Mouse (Mus musculus) lung, postnatal 25 days (tissue): ENCODE results near the gene Gm20388.

Experiments
- DNase-seq: peaks from one replicate; pipeline ENCODE4 v3.0.0; 2022; ENCODE audit warnings: low spot score

Gene Gm20388

DNA sequence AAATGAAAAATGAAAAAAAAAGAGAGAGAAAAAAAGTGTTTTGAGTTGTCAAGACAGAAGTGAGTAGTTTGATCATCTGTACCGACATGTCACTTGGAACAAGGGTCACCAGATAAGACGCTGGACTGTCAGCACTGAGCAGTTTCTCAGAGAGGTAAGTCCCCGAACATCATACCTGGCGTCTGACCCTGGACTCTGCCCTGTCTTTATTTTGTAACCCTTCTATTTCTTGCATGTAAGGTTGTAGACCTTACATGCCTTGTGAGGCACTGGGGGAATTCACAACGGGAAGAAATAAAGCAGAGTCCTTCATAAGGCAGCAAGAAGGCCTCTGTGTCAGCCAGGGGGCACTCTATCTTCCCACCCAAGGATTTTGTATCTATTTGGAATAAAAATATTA lies 2014.0 kb downstream of the Gm20388 start:
- no peak for DNase-seq

DNA sequence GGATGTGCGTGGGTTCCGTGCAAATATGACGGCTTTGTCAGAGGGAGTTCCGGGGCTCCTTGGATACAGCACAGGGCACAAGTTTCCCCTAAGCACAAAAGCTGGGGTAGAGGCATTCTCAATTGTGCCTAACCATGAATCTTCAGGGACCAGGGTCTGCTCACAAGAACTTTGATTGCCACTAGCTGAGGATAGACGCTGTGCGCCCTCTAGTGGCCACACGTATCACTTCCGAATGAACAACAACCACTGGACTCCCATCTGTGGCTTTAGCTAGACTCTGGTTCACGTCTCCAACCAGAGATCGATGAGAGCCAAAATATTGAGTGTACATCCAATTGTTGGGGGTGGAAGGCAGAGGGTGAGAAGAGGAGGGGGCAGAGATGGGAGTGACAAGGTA lies 2015.0 kb downstream of the Gm20388 start:
- peak; percentile 70 for DNase-seq

DNA sequence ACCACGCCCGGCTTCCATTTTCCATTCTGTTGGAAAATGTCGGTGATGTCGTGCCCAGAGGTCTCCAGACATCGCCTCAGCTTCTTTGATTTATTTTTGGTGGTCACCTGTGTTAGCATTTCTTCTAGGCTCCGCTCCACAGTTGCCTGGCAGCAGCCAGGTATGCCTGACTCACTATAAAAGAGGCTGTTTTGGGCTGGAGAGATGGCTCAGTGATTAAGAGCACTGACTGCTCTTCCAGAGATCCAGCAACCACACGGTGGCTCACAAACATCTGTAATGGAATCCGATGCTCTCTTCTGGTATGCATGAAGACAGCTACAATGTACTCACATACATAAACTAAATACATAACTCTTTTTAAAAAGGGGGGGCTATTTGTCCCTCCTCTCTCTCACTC lies 2015.6 kb downstream of the Gm20388 start:
- no peak for DNase-seq

DNA sequence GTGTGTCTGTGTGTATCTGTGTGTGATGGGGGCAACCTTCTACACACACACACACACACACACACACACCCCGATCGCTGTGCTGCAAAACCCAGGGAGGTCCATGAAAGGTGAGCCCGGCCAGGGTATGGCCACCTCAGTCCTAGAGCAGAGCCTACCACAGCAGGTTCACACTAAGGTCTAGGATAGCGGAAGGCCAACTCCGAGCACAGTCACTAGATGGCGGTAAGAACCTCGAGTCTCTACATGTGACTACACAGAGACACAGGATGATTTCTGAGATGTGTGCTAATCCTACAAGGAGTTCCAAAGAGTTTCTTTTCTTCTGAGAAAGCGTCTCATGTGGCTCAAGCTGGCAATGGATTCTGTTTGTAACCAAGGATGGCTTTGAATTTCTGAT lies 2016.7 kb downstream of the Gm20388 start:
- DNase-seq = peak; percentile 54

DNA sequence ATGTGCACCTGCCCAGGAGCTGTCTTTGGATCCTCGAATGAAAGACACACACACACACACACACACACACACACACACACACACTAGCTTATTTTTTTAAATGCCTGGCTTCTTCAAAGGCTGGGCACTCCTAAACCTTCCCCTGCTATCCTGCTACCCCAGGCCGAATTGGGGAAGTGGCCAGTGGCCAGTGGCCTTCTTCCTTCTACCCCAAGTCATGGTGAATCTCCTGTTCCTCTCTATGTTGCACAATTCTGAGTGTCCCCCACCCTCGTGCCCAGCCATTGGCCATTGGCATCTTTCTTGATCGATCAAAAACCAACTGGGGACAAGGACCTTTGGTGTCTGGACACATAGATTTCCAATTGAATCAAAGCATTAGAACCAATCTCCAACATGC lies 2019.4 kb downstream of the Gm20388 start:
- no peak for DNase-seq

DNA sequence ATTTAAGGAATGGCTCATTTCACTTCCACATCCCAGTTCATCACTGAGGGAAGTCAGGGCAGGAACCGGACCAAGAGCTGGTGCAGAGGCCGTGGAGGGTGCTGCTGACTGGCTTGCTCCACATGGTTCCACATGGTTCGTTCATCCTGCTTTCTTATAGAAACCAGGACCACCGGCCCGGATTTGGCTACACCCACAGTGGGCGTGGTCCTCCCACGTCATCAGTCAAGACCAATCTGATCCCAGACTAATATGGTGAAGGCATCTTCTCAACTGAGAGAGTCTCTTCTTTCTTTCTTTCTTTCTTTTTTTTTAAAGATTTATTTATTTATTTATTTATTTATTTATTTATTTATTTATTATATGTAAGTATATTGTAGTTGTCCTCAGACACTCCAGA lies 2020.9 kb downstream of the Gm20388 start:
- DNase-seq = no peak

DNA sequence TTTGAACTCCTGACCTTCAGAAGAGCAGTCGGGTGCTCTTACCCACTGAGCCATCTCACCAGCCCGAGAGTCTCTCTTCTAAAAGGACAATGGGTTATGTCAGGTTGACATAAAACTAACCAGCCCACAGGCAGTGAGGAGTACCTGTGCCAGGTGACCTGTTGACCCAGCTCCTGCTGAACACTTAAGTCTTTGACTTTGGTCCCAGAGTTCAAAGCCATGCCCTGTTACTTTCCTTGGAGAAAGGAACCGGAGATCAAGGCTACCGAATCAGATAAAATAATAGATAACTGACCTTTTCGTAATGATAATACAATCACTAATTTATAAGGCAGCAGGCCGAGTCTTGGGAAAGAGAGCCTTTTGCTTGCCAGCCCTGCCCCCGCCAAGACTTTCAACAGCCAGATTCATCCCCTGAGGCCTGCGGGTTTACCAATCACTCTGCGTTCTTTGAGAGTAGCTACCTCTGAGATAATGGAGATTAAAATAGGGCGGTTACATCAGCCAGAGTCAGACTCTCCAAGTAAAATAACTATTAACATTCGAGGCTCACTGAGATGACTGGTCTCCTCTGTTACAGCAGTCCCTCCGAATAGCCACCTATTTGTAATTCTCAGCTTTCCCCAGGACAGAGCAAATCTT lies 2021.5 kb downstream of the Gm20388 start:
- peak; percentile 35 for DNase-seq

DNA sequence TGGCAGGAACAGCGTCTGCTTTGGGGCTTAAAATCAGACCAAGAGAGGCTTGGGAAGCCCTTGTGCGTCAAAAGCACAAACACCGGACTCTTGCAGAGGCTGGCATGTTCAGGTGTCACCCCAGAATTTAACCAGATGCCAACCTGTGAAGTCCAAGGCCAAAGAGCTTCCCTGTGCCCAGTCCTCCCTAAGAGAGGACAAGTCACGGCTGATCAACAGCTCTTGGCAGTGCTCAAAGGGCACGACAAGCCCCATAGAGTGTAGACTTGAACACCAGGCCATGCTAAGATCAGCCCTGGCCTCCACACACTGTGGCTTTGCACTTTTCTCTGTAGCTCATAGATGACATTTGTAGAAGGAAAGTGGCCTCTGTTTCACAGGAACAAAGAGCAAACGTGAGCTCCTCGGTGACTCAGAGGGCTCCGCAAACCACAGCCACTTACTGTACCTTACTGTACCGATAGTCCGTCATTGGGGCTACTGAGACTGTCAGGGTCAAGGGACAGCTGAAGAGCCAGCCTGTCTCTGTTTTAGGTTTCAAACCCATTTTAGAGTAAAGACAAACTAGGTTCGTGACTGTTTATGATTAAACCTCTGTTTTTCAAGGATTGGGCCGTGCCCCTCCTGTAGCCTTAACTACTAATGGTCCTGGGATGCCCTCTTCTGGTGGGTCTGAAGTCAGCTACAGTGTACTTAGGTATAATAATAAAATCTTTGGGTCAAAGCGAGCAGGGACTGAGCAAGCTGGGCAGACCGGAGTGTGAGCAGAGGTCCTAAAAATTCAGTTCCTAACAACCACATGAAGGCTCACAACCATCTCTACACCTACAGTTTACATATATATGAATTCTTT lies 2022.3 kb downstream of the Gm20388 start:
- DNase-seq = no peak

DNA sequence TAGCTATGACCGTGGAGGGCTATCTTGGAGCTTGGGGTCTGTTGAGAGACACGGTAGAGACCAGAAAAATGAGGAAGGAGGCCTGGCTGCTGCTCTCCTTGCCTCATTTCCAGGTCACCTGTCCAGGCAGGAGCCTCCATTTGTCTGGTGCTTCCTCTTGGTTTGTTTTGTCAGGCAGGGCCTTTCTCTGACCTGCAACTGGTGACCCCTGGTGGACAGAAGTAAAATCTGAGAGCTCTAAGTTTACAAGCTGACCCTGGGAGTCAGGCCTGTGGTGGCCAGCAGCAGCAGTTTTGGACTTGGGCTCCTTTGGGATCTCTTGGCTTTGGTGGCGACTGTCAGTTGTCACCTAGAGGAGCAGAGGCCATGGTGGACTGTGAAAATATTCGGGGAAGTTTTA lies 2023.9 kb downstream of the Gm20388 start:
- DNase-seq = peak; percentile 61

DNA sequence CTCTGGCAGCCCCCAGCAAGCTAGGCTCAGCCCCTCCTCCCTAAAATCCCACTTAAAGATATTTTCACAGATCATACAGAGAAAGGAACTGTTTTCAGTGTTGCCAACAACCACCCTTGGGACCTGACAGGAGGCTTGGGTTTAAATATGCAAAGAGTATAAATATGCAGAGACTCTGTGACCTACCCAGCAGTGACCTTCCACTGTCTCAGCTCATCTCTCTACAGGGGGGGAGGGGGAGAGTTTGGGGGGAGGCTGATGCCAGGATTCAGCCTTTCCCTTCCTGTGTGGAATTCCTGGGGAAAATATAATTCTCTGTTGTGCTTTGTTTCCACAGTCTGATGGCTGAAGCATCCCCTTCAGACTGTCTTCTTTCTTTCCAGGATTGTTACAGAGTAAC lies 2024.3 kb downstream of the Gm20388 start:
- DNase-seq = no peak

DNA sequence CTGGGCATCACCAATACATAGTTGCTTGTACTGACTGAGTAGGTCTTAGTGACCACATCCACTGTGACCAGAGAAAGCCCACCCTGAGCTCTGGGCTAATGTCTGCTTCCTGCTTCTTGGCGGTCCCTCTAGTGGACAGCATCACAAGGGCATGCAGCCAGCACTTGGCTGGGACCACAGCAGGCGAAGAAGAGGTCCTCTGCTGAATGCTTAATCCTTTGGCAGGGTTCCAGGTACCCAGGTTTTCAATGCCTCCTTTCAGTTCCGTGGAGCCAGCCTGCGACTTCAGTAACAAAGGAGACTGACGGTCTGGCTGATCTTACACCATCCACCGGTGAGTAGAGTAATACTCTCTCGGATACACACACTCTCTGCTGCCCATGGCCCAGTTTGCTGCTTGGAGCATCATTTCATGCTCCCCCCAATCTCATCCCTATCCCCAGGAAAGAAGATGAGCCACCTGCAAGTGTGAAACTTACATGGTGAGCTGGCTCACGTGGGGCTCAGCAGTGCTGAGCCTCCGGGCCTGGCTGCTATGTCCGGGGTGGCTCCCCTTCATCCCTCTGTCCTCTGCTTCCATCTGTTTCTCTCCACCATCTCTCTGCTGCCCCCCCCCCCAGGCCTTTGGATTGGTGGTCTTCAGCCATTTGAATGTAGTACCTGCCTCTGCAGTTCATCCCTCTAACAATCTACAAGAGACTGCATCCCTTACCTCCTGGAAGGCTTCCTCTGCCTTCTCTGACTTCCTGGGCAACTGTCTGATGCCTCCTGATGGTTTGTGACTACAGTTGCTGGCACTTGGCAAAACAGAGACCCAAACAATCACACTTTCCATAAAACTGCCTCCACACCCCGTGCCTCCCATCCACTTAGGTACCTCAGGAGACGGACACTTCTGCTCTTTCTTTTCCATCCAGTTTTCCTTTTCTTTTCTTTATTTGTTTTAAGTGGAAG lies 2025.0 kb downstream of the Gm20388 start:
- no peak for DNase-seq

DNA sequence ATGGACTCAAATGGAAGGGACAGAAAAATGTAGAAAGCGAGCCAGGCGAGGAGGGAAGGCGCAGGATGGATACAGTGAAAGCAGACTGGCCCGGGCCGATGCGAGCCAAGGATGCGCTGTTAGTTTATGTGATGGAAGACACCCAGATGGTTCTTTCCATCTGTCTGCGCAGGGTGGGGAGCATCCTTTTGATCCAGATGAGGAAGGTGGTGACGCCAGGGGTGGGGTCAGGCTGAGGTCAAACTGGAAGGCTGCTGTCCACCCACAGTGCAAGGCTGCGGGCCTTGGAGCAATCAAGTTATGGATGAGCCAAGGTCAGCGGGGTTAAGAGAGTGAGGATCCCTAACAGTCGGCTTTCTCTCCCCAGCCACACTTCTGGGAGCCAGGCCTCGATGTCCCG lies 2025.8 kb downstream of the Gm20388 start:
- peak; percentile 47 for DNase-seq

DNA sequence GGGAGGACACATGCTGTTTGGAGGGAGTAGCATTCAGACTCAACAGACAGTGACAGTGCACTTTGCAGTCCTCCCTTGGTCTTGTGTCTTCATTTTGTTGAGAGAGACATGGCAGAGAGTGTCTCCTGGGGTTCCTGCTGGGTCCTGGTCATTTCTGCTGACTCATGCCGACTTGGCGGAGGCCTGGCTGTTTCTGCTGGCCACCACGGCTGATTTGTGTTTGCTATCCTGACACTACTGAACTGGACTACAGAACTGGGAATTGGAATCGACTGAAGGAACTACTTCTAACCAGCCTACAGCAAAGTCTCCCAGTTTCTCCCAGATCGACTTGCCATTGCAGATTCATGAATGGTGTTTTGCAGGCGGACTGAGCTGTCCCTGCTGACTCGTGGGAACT lies 2028.1 kb downstream of the Gm20388 start:
- DNase-seq = no peak

DNA sequence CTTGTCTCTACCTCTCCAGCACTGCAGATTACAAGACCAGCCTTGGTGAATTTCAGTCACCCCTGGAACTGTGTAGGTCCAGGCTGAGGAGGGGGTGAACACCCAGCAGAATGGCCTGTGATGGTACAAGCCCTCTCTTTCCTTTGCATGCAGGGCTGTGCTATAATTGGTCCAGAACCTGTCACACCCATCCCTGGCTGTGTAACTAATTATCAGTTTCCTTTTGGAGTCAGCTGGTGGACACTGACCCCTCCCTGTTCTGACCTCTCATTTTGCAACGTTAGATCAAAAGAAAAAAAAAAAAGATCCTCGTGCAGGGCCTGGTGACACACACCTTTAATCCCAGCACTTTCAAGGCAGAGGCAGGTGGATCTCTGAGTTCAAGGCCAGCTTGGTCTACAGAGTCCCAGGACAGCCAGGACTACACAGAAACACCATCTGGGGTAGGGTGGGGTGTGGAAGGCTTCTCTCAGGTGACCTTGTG lies 2032.5 kb downstream of the Gm20388 start:
- no peak for DNase-seq

DNA sequence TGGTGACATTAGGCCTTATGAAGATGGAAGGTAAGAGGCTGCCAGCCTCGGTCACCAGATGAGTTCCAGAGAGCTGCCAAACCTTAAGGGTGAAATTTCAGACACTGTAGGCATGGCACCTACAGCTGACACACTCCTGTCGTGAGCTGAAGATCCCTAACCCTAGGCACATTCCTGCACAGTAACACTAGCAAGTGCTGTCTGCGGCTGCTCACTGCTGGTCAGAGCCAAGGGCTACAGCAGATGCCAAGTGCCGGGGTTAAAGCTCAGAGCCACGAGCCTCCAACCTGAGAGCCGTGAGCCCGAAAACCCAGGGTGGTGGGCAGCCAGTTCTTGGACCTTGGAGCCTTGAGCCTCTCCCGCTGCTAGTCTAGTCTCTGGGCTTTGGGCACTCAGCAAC lies 2033.1 kb downstream of the Gm20388 start:
- DNase-seq = no peak

DNA sequence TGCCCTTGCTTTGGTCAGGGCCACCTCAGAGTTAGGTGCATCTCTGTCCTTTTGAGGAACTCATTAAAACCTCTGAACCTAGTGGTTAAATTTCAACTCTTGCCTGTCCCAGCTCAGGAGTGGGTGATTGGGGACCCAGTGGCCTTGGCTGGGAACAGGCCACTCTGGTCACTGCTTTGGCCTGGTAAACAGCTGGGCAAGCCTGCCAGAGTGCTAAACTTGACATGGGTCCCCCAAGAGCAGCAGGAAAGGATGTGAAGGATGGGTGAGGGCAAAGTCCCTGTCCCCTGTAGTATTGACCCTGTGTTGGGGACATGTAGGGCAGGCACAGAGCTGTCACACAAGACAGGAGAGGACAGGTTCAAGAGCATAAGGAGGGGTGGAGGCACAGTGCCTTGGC lies 2034.2 kb downstream of the Gm20388 start, which contains the start of gene Car5a:
Gene Car5a, minus strand, starts transcription at position 74 of the 400 bp plus-strand sequence.
- DNase-seq = no peak

DNA sequence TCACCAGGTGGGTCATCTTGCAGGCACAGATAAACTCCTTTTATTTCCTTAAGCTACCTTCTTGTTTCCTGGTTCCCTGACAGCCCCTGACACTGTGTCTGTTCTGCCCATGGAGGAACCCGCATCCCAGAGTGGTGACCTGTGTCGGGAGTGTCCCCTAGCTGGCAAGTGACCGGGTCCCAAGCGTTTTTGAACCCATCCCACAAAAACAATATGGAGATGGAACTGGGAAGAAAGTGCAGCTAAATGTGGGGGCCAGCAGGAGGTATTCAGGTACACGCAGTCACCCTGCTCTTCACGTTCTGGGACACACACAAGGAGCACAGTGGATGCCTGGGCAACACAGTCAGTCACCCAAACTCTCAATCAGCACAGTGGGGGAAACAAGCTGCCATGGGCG lies 2035.7 kb downstream of the Gm20388 start:
- no peak for DNase-seq

DNA sequence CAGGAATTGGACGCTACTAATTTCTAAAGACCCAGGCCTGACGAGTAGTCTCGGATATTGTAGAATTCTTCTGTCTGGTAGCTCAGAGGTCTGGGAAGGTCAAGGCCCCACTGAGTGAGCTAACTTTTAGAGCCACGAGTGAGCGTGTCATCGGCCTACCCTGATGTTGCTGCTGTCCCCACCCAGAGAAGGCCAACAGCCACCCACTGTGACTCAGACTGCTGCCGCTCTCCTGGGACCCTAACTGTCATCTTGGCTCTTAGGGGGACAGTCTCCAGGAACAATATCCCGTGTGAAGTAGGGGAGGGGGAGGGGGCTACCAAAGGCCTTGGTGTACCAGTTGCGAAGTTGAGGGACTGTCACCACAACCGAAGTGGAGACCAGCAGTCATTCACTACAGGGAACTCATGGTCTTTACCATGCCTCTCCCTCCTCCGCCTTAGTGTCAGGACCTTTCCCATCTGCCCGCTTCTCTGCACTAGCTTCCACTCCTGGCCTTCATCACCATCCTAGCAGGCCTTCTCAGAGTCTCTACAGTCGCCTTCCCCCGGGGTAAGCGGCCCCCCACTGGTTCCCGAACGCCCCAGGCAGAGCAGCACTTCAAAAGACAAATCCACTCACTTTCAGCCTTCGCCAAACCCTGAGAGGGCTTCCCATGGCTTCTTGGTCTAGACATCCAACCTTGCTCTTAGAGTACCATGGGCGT lies 2036.6 kb downstream of the Gm20388 start:
- no peak for DNase-seq

DNA sequence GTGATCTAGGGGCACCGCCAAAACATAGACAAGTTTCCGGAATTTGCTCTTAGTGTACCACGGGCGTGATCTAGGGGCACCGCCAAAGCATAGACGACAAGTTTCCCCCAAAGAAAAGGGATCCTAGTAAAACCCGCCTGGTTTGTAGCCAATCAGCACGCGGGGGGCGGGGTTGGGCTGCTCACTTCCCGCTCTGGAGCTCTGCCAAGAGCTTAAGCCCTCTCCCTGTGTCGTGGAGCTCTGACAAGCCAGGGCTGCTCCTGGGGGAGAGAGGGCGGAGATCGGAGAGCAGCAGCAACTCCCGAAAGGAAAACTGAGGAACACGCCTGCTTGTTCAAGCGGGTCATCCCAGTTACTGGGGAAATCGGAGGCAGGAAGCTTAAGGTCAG lies 2037.1 kb downstream of the Gm20388 start:
- peak; percentile 91 for DNase-seq

DNA sequence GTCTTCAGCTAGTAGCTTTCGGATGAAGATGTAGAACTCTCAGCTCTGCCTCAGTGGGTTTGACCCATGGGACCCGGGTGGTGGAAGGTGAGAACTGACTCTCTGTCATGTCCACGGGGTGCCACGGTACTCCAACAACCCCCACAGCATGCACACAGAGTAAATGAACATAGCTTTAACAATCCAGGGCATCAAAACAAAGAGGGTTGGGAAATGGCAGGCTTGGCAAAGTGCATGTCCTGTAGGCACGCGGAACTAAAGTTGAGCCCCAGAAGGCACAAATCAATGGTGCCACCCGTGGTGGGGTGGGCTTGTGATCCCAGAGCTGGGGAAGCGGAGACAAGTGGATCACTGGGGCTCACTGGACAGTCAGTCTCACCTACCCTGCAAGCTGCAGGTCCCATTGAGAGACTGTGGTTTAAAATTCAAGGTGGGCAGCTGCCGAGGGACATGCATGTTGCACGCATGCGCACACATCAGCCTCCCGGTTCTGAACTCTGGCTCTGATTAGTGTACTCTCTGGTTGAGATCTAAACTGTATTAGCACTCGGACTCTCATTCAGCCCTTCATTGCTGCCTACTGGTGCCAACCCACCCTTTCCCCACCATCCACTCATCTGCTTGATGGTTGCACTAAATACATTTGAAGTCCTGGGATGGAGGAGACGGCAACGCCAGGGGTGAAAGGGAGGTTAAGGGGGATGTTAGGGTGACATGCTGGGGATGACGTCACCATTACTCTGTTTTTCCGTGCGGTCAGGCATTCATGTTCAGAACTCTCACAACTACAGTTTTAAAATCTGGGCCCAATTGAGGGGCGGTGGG lies 2037.9 kb downstream of the Gm20388 start:
- no peak for DNase-seq
